Mouse (Mus musculus) macrophage (primary cell): ENCODE results near the gene Pif1. TPM values are rescaled to one million over a fixed set of nuclear protein-coding genes. Genes with fewer than 3 reads are reported as not detected.

Experiments
- H3K27ac ChIP-seq: fragments of 350-480 bp; formaldehyde crosslinking; 2 replicates; pipeline ENCODE4 v1.9.0; 2021
- H3K36me3 ChIP-seq: fragments of 350-480 bp; formaldehyde crosslinking; 2 replicates; pipeline ENCODE4 v1.9.0; 2021; ENCODE audit errors: inconsistent target
- H3K4me3 ChIP-seq: fragments of 350-480 bp; formaldehyde crosslinking; 2 replicates; pipeline ENCODE4 v1.9.0; 2021; ENCODE audit errors: inconsistent target
- H3K79me2 ChIP-seq: fragments of 350-480 bp; formaldehyde crosslinking; 2 replicates; pipeline ENCODE4 v1.9.0; 2021; ENCODE audit errors: inconsistent target
- WGBS: methylation state at CpG from one replicate; pipeline ENCODE4 v1.1.7; 2026; ENCODE audit warnings: inconsistent platforms; ENCODE audit not compliant: missing documents; 5-methylcytosine and 5-hydroxymethylcytosine counted together
- polyA plus RNA-seq: library from polyadenylated mRNA; stranded (reverse); fragments of 250-400 nt; gene quantifications from 3 replicates; pipeline ENCODE4 v1.2.4, GENCODE M21; 2018; ENCODE audit warnings: inconsistent platforms
- total RNA-seq, 78 experiments: library from RNA; depleted of rRNA; stranded (reverse); fragments of 250-400 nt; gene quantifications; 1 replicate in 9 of 78; 2 replicates in 24 of 78; 3 replicates in 43 of 78; 4 replicates in 2 of 78; pipeline ENCODE4 v1.2.4; 2018; ENCODE audit warnings: inconsistent platforms in 56 of 78

Gene Pif1
- total RNA-seq (2018; cell fraction: chromatin; rRNA removed): 1 to 10 TPM in 14 of 26 experiments, under 1 TPM in 3, not detected in 9; 0.42 to 7.2 (median 1.2) TPM
- 1 to 10 TPM in 1 of 26 experiments, under 1 TPM in 19, not detected in 6; 0.03 to 1.3 (median 0.27) TPM for total RNA-seq (2018; cell fraction: cytosol; rRNA removed)
- 1 to 10 TPM in 5 of 26 experiments, under 1 TPM in 17, not detected in 4; 0.12 to 3.1 (median 0.45) TPM for total RNA-seq (2018; cell fraction: nucleus; rRNA removed)
- polyA plus RNA-seq: 0.51 to 0.53 TPM in 2 of 3 replicates, not detected in the other

- Histone ChIP-seq H3K4me3 (peak within 1 kb of the TSS; percentile 73), H3K27ac (peak within 1 kb of the TSS; percentile 43), H3K36me3 (no peaks in the 10 kb centered on the region), H3K79me2 (no peaks in the 10 kb centered on the region; the same call in 1 of the 2 replicates)
- WGBS: 15% methylated on average over 27 of the region's 28 CpGs
These were observed at the start of gene Pif1 for GRCm38 (mm10) chr9:65586406-65587269. Gene Pif1, plus strand, starts transcription at chr9:65587160.

GRCm38 (mm10) chr9:65537901-65538630, 48.9 kb upstream of the Pif1 start:
- WGBS: 86% methylated on average over 8 of the region's 8 CpGs

GRCm38 (mm10) chr9:65539697-65540096, 47.3 kb upstream of the Pif1 start:
- H3K79me2 ChIP-seq: peaks cover 3% of the 10 kb centered on the region; the same call in 1 of the 2 replicates
- H3K27ac ChIP-seq: peak overlapping the region; percentile 100
- no peaks in the 10 kb centered on the region for H3K36me3 ChIP-seq
- WGBS: 88% methylated on average over 9 of the region's 9 CpGs
- no peak overlapping the region for H3K4me3 ChIP-seq

More at GRCm38 (mm10) chr9:65537901-65538630, 48.9 kb upstream of the Pif1 start:
- Histone ChIP-seq H3K79me2 (no peaks in the 10 kb centered on the region; the same call in 1 of the 2 replicates), H3K36me3 (no peaks in the 10 kb centered on the region), H3K27ac (peak overlapping the region; percentile 97), H3K4me3 (no peak overlapping the region)

GRCm38 (mm10) chr9:65541126-65542068, 45.6 kb upstream of the Pif1 start:
- 7% methylated on average over 13 of the region's 13 CpGs for WGBS
- peaks cover 7% of the 10 kb centered on the region; the same call in 1 of the 2 replicates for H3K79me2 ChIP-seq
- H3K4me3 ChIP-seq: no peak overlapping the region; the same call in 1 of the 2 replicates
- H3K27ac ChIP-seq: peak overlapping the region; percentile 100
- no peaks in the 10 kb centered on the region for H3K36me3 ChIP-seq

GRCm38 (mm10) chr9:65542111-65542524, 44.8 kb upstream of the Pif1 start:
- Histone ChIP-seq H3K79me2 (peaks cover 7% of the 10 kb centered on the region; the same call in 1 of the 2 replicates), H3K4me3 (no peak overlapping the region; the same call in 1 of the 2 replicates), H3K36me3 (no peaks in the 10 kb centered on the region), H3K27ac (peak overlapping the region; percentile 100)
- 2% methylated on average over 7 of the region's 7 CpGs for WGBS

GRCm38 (mm10) chr9:65545635-65546412, 41.1 kb upstream of the Pif1 start:
- peak overlapping the region; percentile 100 for H3K27ac ChIP-seq
- no peaks in the 10 kb centered on the region for H3K36me3 ChIP-seq
- 37% methylated on average over 10 of the region's 10 CpGs for WGBS
- peaks cover 7% of the 10 kb centered on the region; the same call in 1 of the 2 replicates for H3K79me2 ChIP-seq
- no peak overlapping the region for H3K4me3 ChIP-seq

GRCm38 (mm10) chr9:65546413-65546695, 40.6 kb upstream of the Pif1 start:
- Histone ChIP-seq H3K4me3 (no peak overlapping the region), H3K36me3 (no peaks in the 10 kb centered on the region), H3K79me2 (peaks cover 7% of the 10 kb centered on the region; the same call in 1 of the 2 replicates), H3K27ac (peak overlapping the region; percentile 100)
- 9% methylated on average over 4 of the region's 4 CpGs for WGBS

- Histone ChIP-seq H3K27ac (peak overlapping the region; percentile 100), H3K4me3 (no peak overlapping the region), H3K36me3 (no peaks in the 10 kb centered on the region), H3K79me2 (peaks cover 7% of the 10 kb centered on the region; the same call in 1 of the 2 replicates)
- WGBS: 92% methylated on average over 5 of the region's 5 CpGs
These were observed 39.8 kb upstream of the Pif1 start for GRCm38 (mm10) chr9:65547111-65547510.

GRCm38 (mm10) chr9:65547844-65548243, 39.1 kb upstream of the Pif1 start:
- Histone ChIP-seq H3K4me3 (no peak overlapping the region), H3K36me3 (no peaks in the 10 kb centered on the region), H3K27ac (peak overlapping the region; percentile 100), H3K79me2 (peaks cover 7% of the 10 kb centered on the region; the same call in 1 of the 2 replicates)
- WGBS: 25% methylated on average over 4 of the region's 4 CpGs

- peaks cover 8% of the 10 kb centered on the region; the same call in 1 of the 2 replicates for H3K79me2 ChIP-seq
- no peak overlapping the region for H3K4me3 ChIP-seq
- WGBS: 82% methylated on average over 8 of the region's 8 CpGs
- no peaks in the 10 kb centered on the region for H3K36me3 ChIP-seq
- H3K27ac ChIP-seq: peak overlapping the region; percentile 100
These were observed 38.6 kb upstream of the Pif1 start for GRCm38 (mm10) chr9:65548311-65548710.

- H3K27ac ChIP-seq: peak overlapping the region; percentile 100
- peaks cover 1% of the 10 kb centered on the region; the same call in 1 of the 2 replicates for H3K36me3 ChIP-seq
- H3K79me2 ChIP-seq: peaks cover 16% of the 10 kb centered on the region
- WGBS: 91% methylated on average over 3 of the region's 3 CpGs
- no peak overlapping the region for H3K4me3 ChIP-seq
These were observed 37.8 kb upstream of the Pif1 start for GRCm38 (mm10) chr9:65549139-65549538.

- peaks cover 6% of the 10 kb centered on the region; the same call in 1 of the 2 replicates for H3K36me3 ChIP-seq
- peak overlapping the region; percentile 100 for H3K27ac ChIP-seq
- H3K79me2 ChIP-seq: peaks cover 19% of the 10 kb centered on the region
- H3K4me3 ChIP-seq: no peak overlapping the region
- WGBS: 59% methylated on average over 5 of the region's 5 CpGs
These were observed 37.3 kb upstream of the Pif1 start for GRCm38 (mm10) chr9:65549643-65550042.
